7 mouse cellular contexts compared by ENCODE assay signal in genomic region chr6:70790852-70791761, GRCm38 (mm10). TPM values are rescaled to one million over a fixed set of nuclear protein-coding genes. Genes with fewer than 3 reads are reported as not detected.
A peak's percentile ranks its signal among the peaks of the same experiment; 100 is the strongest.
DNase-seq lines count a peak whose midpoint lies in the region; ATAC-seq and TF ChIP-seq lines count a peak whose summit lies in the region.

No protein-coding gene starts in this region.

- peak; percentile 54 for DNase-seq in A20 (ENCODE audit: low read depth, low spot score)
- DNase-seq in CD4-positive helper T cell, adult 2 months (ENCODE audit: low read depth, low spot score), result peak; percentile 52
- DNase-seq in urinary bladder, postnatal 4 days (ENCODE audit: low spot score in 2 of 2), result no peak

- H3K4me3 ChIP-seq in cortical plate, adult 2 months (ENCODE audit: insufficient read depth, low read length), result peak overlapping the region; percentile 84
- peak overlapping the region; percentile 62 for H3K4me3 ChIP-seq in heart, embryonic 16.5 days (ENCODE audit: low read length)
- H3K4me3 ChIP-seq in limb, embryonic 15.5 days, result peak overlapping the region; percentile 77
- H3K4me3 ChIP-seq in myocyte, result peak overlapping the region; percentile 52

- TF ChIP-seq CTCF in cortical plate, adult 2 months (IDR thresholded peaks at IDR 0.05; ENCODE audit: extremely low read depth, insufficient read depth, low read length), result no peak

- peak overlapping the region; percentile 68 for H3K9ac ChIP-seq in heart, embryonic 16.5 days (ENCODE audit: low read length)
- H3K9ac ChIP-seq in limb, embryonic 15.5 days, result peak overlapping the region; percentile 62

- H3K36me3 ChIP-seq in heart, embryonic 16.5 days (ENCODE audit: control insufficient read depth, insufficient read depth), result 0 out of 2 replicates have a peak, but pooled peaks cover 2% of the 10 kb centered on the region
- H3K36me3 ChIP-seq in limb, embryonic 15.5 days, result no peaks in the 10 kb centered on the region
- H3K36me3 ChIP-seq in myocyte (ENCODE audit: control insufficient read depth, insufficient read depth), result no peaks in the 10 kb centered on the region

- H3K9me3 ChIP-seq in heart, embryonic 16.5 days (replicated peaks; ENCODE audit: control insufficient read depth, low read length), result no peaks in the 10 kb centered on the region
- H3K9me3 ChIP-seq in limb, embryonic 15.5 days, result no peaks in the 10 kb centered on the region

- H3K4me1 ChIP-seq in cortical plate, adult 2 months (ENCODE audit: control insufficient read depth, insufficient read depth, low read length), result peaks cover 4% of the 10 kb centered on the region; the same call in 1 of the 2 replicates
- peaks cover 19% of the 10 kb centered on the region for H3K4me1 ChIP-seq in heart, embryonic 16.5 days (ENCODE audit: control insufficient read depth, insufficient read depth, low read length)
- H3K4me1 ChIP-seq in limb, embryonic 15.5 days, result peaks cover 20% of the 10 kb centered on the region

- peaks cover 25% of the 10 kb centered on the region for H3K79me2 ChIP-seq in myocyte (ENCODE audit: control insufficient read depth, insufficient read depth)

- H3K27me3 ChIP-seq in heart, embryonic 16.5 days (ENCODE audit: control insufficient read depth, insufficient read depth, low read length), result no peaks in the 10 kb centered on the region
- H3K27me3 ChIP-seq in limb, embryonic 15.5 days, result no peaks in the 10 kb centered on the region
- no peaks in the 10 kb centered on the region for H3K27me3 ChIP-seq in myocyte (ENCODE audit: control insufficient read depth, insufficient read depth, insufficient read length)

- peak; percentile 18; the same call in 1 of the 2 replicates for ATAC-seq in heart, embryonic 16.5 days (replicated peaks; ENCODE audit: extremely low read depth, insufficient read depth, low FRiP score)
- peak; percentile 11; the same call in 1 of the 2 replicates for ATAC-seq in limb, embryonic 15.5 days (ENCODE audit: insufficient number of reproducible peaks, low FRiP score, low TSS enrichment, low read depth)

- no peak overlapping the region for H3K27ac ChIP-seq in cortical plate, adult 2 months (ENCODE audit: insufficient read depth, low read length)
- H3K27ac ChIP-seq in heart, embryonic 16.5 days (ENCODE audit: low read length), result peak overlapping the region; percentile 55
- H3K27ac ChIP-seq in limb, embryonic 15.5 days, result peak overlapping the region; percentile 80

- peak overlapping the region; percentile 13 for H3ac ChIP-seq in myocyte (ENCODE audit: control insufficient read depth, insufficient read length)

- peak overlapping the region; percentile 80 for H3K4me2 ChIP-seq in heart, embryonic 16.5 days (ENCODE audit: low read depth, low read length)
- H3K4me2 ChIP-seq in limb, embryonic 15.5 days, result peak overlapping the region; percentile 72
- peak overlapping the region; percentile 83 for H3K4me2 ChIP-seq in myocyte (ENCODE audit: low read depth)

- WGBS in heart, embryonic 16.5 days, result 3% methylated on average over 18 of the region's 18 CpGs
- WGBS in limb, embryonic 15.5 days, result 7% methylated on average over 18 of the region's 18 CpGs

- no peak for TF ChIP-seq POLR2A in cortical plate, adult 2 months (IDR thresholded peaks at IDR 0.05; ENCODE audit: extremely low read depth, insufficient read depth, low read length)
- TF ChIP-seq POLR2A in myocyte (IDR thresholded peaks at IDR 0.05; ENCODE audit: insufficient read length, low read depth), result no peak

TF ChIP-seq in myocyte, 11 proteins besides CTCF, POLR2A, EP300 and RAD21:
- TF ChIP-seq TCF12 (IDR thresholded peaks at IDR 0.05; ENCODE audit: insufficient read depth, poor library complexity, severe bottlenecking) (no peak), MYOD1 (IDR thresholded peaks at IDR 0.05; ENCODE audit: control insufficient read depth in 1 of 3, insufficient read length in 2 of 3, low read depth in 2 of 3) (no peak), POLR2AphosphoS2 (IDR thresholded peaks at IDR 0.05; ENCODE audit: insufficient read length, low read depth) (no peak), REST (IDR thresholded peaks at IDR 0.05; ENCODE audit: insufficient read depth, insufficient read length) (no peak), E2F4 (IDR thresholded peaks at IDR 0.05; ENCODE audit: insufficient read depth) (no peak), MYOG (IDR thresholded peaks at IDR 0.05; ENCODE audit: control insufficient read depth in 1 of 3, insufficient read depth in 1 of 3, insufficient read length in 2 of 3, low read depth in 2 of 3) (no peak), MAX (IDR thresholded peaks at IDR 0.05; ENCODE audit: low read depth) (no peak), TCF3 (IDR thresholded peaks at IDR 0.05; ENCODE audit: insufficient read length, low read depth) (no peak), SRF (IDR thresholded peaks at IDR 0.05; ENCODE audit: control insufficient read depth, insufficient read length, low read depth) (no peak), CEBPB (IDR thresholded peaks at IDR 0.05; ENCODE audit: insufficient read depth, poor library complexity, severe bottlenecking) (no peak), USF1 (IDR thresholded peaks at IDR 0.05; ENCODE audit: low read depth) (no peak)
TF ChIP-seq in myocyte: peak in this region for 0.

RNA-seq across cellular contexts. Expression of gene Rpia, which starts 0.9 kb away (rescaled TPM):
- 15.1 and 16.2 TPM in 2 replicates for polyA plus RNA-seq in cortical plate, adult 2 months (2012; rRNA removed)
- 1.1 and 1.6 TPM in 2 replicates for polyA plus RNA-seq in heart, embryonic 16.5 days (2015; fragmentation: Nextera tagmentation; extraction: Ambion mirVana)
- 1.6 and 2.4 TPM in 2 replicates for polyA plus RNA-seq in limb, embryonic 15.5 days (2015; fragmentation: Nextera tagmentation; extraction: Ambion mirVana)
- 11.6 TPM for polyA plus RNA-seq in myocyte (2012; fragmentation: generic; extraction: Trizol)

RNA-seq across cellular contexts. Expression of gene Eif2ak3, which starts 53.2 kb away (rescaled TPM):
- 16.0 and 17.8 TPM in 2 replicates for polyA plus RNA-seq in cortical plate, adult 2 months (2012; rRNA removed)
- polyA plus RNA-seq in heart, embryonic 16.5 days (2015; fragmentation: Nextera tagmentation; extraction: Ambion mirVana), result 6.3 and 6.5 TPM in 2 replicates
- polyA plus RNA-seq in limb, embryonic 15.5 days (2015; fragmentation: Nextera tagmentation; extraction: Ambion mirVana), result 13.1 and 16.9 TPM in 2 replicates
- polyA plus RNA-seq in myocyte (2012; fragmentation: generic; extraction: Trizol), result 3.3 TPM

Comparison
In these comparisons a context has a peak if more than half of its experiments do, and no peak if none do; other contexts are left out.
1. DNase-seq: peak in A20 (single experiment) and CD4-positive helper T cell, adult 2 months (single experiment); none in urinary bladder, postnatal 4 days (0 of 2).
2. Peak in every context shown above with its lines, with median percentiles within 50 percentile points of each other: H3K4me3 ChIP-seq and H3K4me2 ChIP-seq.